Mouse (Mus musculus): ENCODE data around the gene Tiam1.
A peak's percentile ranks its signal among the peaks of the same experiment; 100 is the strongest.
"Not testable (repeated sequence)": the region's sequence is repeated elsewhere in the genome, so short reads cannot be mapped to it uniquely, and the experiment has no call there.

Tiam1 gene

GRCm38 (mm10) chr16:90116637-90117182, 26.9 kb downstream of the Tiam1 start:
- DNase-seq (ENCODE audit: extremely low read depth, insufficient read length, low spot score): no peak

- peak; percentile 49 for DNase-seq (ENCODE audit: extremely low read depth, insufficient read length, low spot score)
Measured at GRCm38 (mm10) chr16:90112577-90113155, 30.9 kb downstream of the Tiam1 start.

- DNase-seq (ENCODE audit: extremely low read depth, insufficient read length, low spot score): no peak
Measured at GRCm38 (mm10) chr16:90109500-90109899, 34.1 kb downstream of the Tiam1 start.

- DNase-seq (ENCODE audit: extremely low read depth, insufficient read length, low spot score): no peak
Measured at GRCm38 (mm10) chr16:90104714-90105459, 38.7 kb downstream of the Tiam1 start.

GRCm38 (mm10) chr16:90103726-90104125, 39.8 kb downstream of the Tiam1 start:
- no peak for DNase-seq (ENCODE audit: extremely low read depth, insufficient read length, low spot score)

GRCm38 (mm10) chr16:90102596-90102995, 41.0 kb downstream of the Tiam1 start:
- no peak for DNase-seq (ENCODE audit: extremely low read depth, insufficient read length, low spot score)

- no peak for DNase-seq (ENCODE audit: extremely low read depth, insufficient read length, low spot score)
Measured at GRCm38 (mm10) chr16:90098191-90098605, 45.4 kb downstream of the Tiam1 start.

GRCm38 (mm10) chr16:90097769-90098168, 45.8 kb downstream of the Tiam1 start:
- DNase-seq (ENCODE audit: extremely low read depth, insufficient read length, low spot score): no peak

GRCm38 (mm10) chr16:90096011-90096410, 47.6 kb downstream of the Tiam1 start:
- DNase-seq (ENCODE audit: extremely low read depth, insufficient read length, low spot score): no peak

- no peak for DNase-seq (ENCODE audit: extremely low read depth, insufficient read length, low spot score)
Measured at GRCm38 (mm10) chr16:90093015-90093414, 50.6 kb downstream of the Tiam1 start.

GRCm38 (mm10) chr16:90091906-90092305, 51.7 kb downstream of the Tiam1 start:
- no peak for DNase-seq (ENCODE audit: extremely low read depth, insufficient read length, low spot score)

- no peak for DNase-seq (ENCODE audit: extremely low read depth, insufficient read length, low spot score)
Measured at GRCm38 (mm10) chr16:90091112-90091720, 52.4 kb downstream of the Tiam1 start.

GRCm38 (mm10) chr16:90090368-90090767, 53.2 kb downstream of the Tiam1 start:
- no peak for DNase-seq (ENCODE audit: extremely low read depth, insufficient read length, low spot score)

- DNase-seq (ENCODE audit: extremely low read depth, insufficient read length, low spot score): no peak
Measured at GRCm38 (mm10) chr16:90087256-90087655, 56.3 kb downstream of the Tiam1 start.

- DNase-seq (ENCODE audit: extremely low read depth, insufficient read length, low spot score): no peak
Measured at GRCm38 (mm10) chr16:90086111-90086510, 57.5 kb downstream of the Tiam1 start.

- DNase-seq (ENCODE audit: extremely low read depth, insufficient read length, low spot score): no peak
Measured at GRCm38 (mm10) chr16:90085580-90085979, 58.0 kb downstream of the Tiam1 start.

- no peak for DNase-seq (ENCODE audit: extremely low read depth, insufficient read length, low spot score)
Measured at GRCm38 (mm10) chr16:90081125-90081524, 62.4 kb downstream of the Tiam1 start.

GRCm38 (mm10) chr16:90078806-90079381, 64.7 kb downstream of the Tiam1 start:
- DNase-seq (ENCODE audit: extremely low read depth, insufficient read length, low spot score): peak; percentile 28

GRCm38 (mm10) chr16:90073510-90073909, 70.1 kb downstream of the Tiam1 start:
- no peak for DNase-seq (ENCODE audit: extremely low read depth, insufficient read length, low spot score)

GRCm38 (mm10) chr16:90072651-90073050, 70.9 kb downstream of the Tiam1 start:
- DNase-seq (ENCODE audit: extremely low read depth, insufficient read length, low spot score): no peak

- DNase-seq (ENCODE audit: extremely low read depth, insufficient read length, low spot score): not testable (repeated sequence)
Measured at GRCm38 (mm10) chr16:90071125-90071524, 72.4 kb downstream of the Tiam1 start.
